Mouse (Mus musculus) cerebellum, postnatal 36 days (tissue): ENCODE measurements around the gene Agbl4.

Experiments
- DNase-seq, 2 experiments: peaks; one replicate each; pipeline ENCODE4 v3.0.0; 2021 to 2022; ENCODE audit warnings: mixed read lengths in 2 of 2

Gene Agbl4

GRCm38 (mm10) chr4:111284625-111285024 lies 887.2 kb downstream of the Agbl4 start:
- no peak for DNase-seq

GRCm38 (mm10) chr4:111294528-111295241 lies 897.2 kb downstream of the Agbl4 start:
- no peak for DNase-seq

GRCm38 (mm10) chr4:111306518-111306917 lies 909.1 kb downstream of the Agbl4 start:
- no peak for DNase-seq

GRCm38 (mm10) chr4:111307166-111307565 lies 909.7 kb downstream of the Agbl4 start:
- DNase-seq = no peak

GRCm38 (mm10) chr4:111307633-111308032 lies 910.2 kb downstream of the Agbl4 start:
- DNase-seq = no peak

GRCm38 (mm10) chr4:111308572-111309288 lies 911.3 kb downstream of the Agbl4 start:
- DNase-seq = no peak

- no peak for DNase-seq
Measured at GRCm38 (mm10) chr4:111327094-111327493, 929.6 kb downstream of the Agbl4 start.

- peak in 1 of 2 experiments; percentile 5 for DNase-seq
Measured at GRCm38 (mm10) chr4:111327760-111328373, 930.4 kb downstream of the Agbl4 start.

- no peak for DNase-seq
Measured at GRCm38 (mm10) chr4:111329501-111329900, 932.0 kb downstream of the Agbl4 start.

- DNase-seq = no peak
Measured at GRCm38 (mm10) chr4:111332864-111333263, 935.4 kb downstream of the Agbl4 start.

GRCm38 (mm10) chr4:111349965-111350364 lies 952.5 kb downstream of the Agbl4 start:
- DNase-seq = no peak

- no peak for DNase-seq
Measured at GRCm38 (mm10) chr4:111350615-111351525, 953.4 kb downstream of the Agbl4 start.

- DNase-seq = no peak
Measured at GRCm38 (mm10) chr4:111356584-111357115, 959.2 kb downstream of the Agbl4 start.

GRCm38 (mm10) chr4:111357176-111357575 lies 959.7 kb downstream of the Agbl4 start:
- DNase-seq = no peak

- DNase-seq = no peak
Measured at GRCm38 (mm10) chr4:111364199-111364598, 966.7 kb downstream of the Agbl4 start.

- no peak for DNase-seq
Measured at GRCm38 (mm10) chr4:111367771-111368170, 970.3 kb downstream of the Agbl4 start.

- DNase-seq = no peak
Measured at GRCm38 (mm10) chr4:111377159-111377558, 979.7 kb downstream of the Agbl4 start.

GRCm38 (mm10) chr4:111378071-111378470 lies 980.6 kb downstream of the Agbl4 start:
- DNase-seq = no peak

- no peak for DNase-seq
Measured at GRCm38 (mm10) chr4:111383101-111383500, 985.6 kb downstream of the Agbl4 start.

- no peak for DNase-seq
Measured at GRCm38 (mm10) chr4:111390736-111391135, 993.3 kb downstream of the Agbl4 start.

- DNase-seq = no peak
Measured at GRCm38 (mm10) chr4:111399784-111400183, 1002.3 kb downstream of the Agbl4 start.

GRCm38 (mm10) chr4:111400676-111401075 lies 1003.2 kb downstream of the Agbl4 start:
- DNase-seq = no peak
